Mouse (Mus musculus) splenic B cell, adult 2 months (primary cell): ENCODE data around the gene Arl8b.
A peak's percentile ranks its signal among the peaks of the same experiment; 100 is the strongest.

ENCODE experiments used
- DNase-seq: peaks from one replicate; pipeline ENCODE4 v3.0.0-alpha.2; 2011; ENCODE audit warnings: low read depth, low spot score
- H3K27me3 ChIP-seq: 2 replicates; pipeline ENCODE4 v1.6.1; 2012; ENCODE audit warnings: mild to moderate bottlenecking, low read length, moderate library complexity, mixed read lengths; ENCODE audit not compliant: control insufficient read depth, poor library complexity, insufficient read depth, severe bottlenecking
- H3K36me3 ChIP-seq: 2 replicates; pipeline ENCODE4 v1.6.1; 2012; ENCODE audit warnings: mild to moderate bottlenecking, low read length, moderate library complexity, mixed read lengths; ENCODE audit not compliant: control insufficient read depth, poor library complexity, insufficient read depth, severe bottlenecking

Gene Arl8b

GRCm38 (mm10) chr6:108782526-108783183, at the start of gene Arl8b:
TSS of gene Arl8b (plus strand) at chr6:108783099.
- Histone ChIP-seq H3K36me3 (no peaks in the 10 kb centered on the region), H3K27me3 (no peaks in the 10 kb centered on the region)
- peak; percentile 97 for DNase-seq

- DNase-seq = peak; percentile 92
- Histone ChIP-seq H3K27me3 (no peaks in the 10 kb centered on the region), H3K36me3 (no peaks in the 10 kb centered on the region)
Measured at GRCm38 (mm10) chr6:108735910-108736750, 46.8 kb upstream of the Arl8b start.

GRCm38 (mm10) chr6:108738463-108739203, 44.3 kb upstream of the Arl8b start:
- no peak for DNase-seq
- H3K27me3 ChIP-seq = no peaks in the 10 kb centered on the region
- no peaks in the 10 kb centered on the region for H3K36me3 ChIP-seq

GRCm38 (mm10) chr6:108740579-108740978, 42.3 kb upstream of the Arl8b start:
- Histone ChIP-seq H3K27me3 (no peaks in the 10 kb centered on the region), H3K36me3 (no peaks in the 10 kb centered on the region)
- DNase-seq = no peak

- no peaks in the 10 kb centered on the region for H3K36me3 ChIP-seq
- DNase-seq = no peak
Measured at GRCm38 (mm10) chr6:108743730-108744129, 39.2 kb upstream of the Arl8b start.

GRCm38 (mm10) chr6:108751324-108751723, 31.6 kb upstream of the Arl8b start:
- H3K27me3 ChIP-seq = no peaks in the 10 kb centered on the region
- H3K36me3 ChIP-seq = no peaks in the 10 kb centered on the region
- DNase-seq = no peak

More at GRCm38 (mm10) chr6:108743730-108744129, 39.2 kb upstream of the Arl8b start:
- no peaks in the 10 kb centered on the region for H3K27me3 ChIP-seq

GRCm38 (mm10) chr6:108752395-108752794, 30.5 kb upstream of the Arl8b start:
- Histone ChIP-seq H3K27me3 (no peaks in the 10 kb centered on the region), H3K36me3 (no peaks in the 10 kb centered on the region)
- no peak for DNase-seq

- no peak for DNase-seq
- H3K27me3 ChIP-seq = no peaks in the 10 kb centered on the region
- H3K36me3 ChIP-seq = no peaks in the 10 kb centered on the region
Measured at GRCm38 (mm10) chr6:108753536-108753935, 29.4 kb upstream of the Arl8b start.

- H3K27me3 ChIP-seq = no peaks in the 10 kb centered on the region
- H3K36me3 ChIP-seq = no peaks in the 10 kb centered on the region
- DNase-seq = no peak
Measured at GRCm38 (mm10) chr6:108754376-108754775, 28.5 kb upstream of the Arl8b start.

GRCm38 (mm10) chr6:108755936-108756335, 27.0 kb upstream of the Arl8b start:
- DNase-seq = peak; percentile 36
- H3K27me3 ChIP-seq = no peaks in the 10 kb centered on the region
- H3K36me3 ChIP-seq = no peaks in the 10 kb centered on the region

- DNase-seq = no peak
- Histone ChIP-seq H3K36me3 (no peaks in the 10 kb centered on the region), H3K27me3 (no peaks in the 10 kb centered on the region)
Measured at GRCm38 (mm10) chr6:108758997-108759697, 23.8 kb upstream of the Arl8b start.

- DNase-seq = no peak
- no peaks in the 10 kb centered on the region for H3K36me3 ChIP-seq
- no peaks in the 10 kb centered on the region for H3K27me3 ChIP-seq
Measured at GRCm38 (mm10) chr6:108759698-108760039, 23.2 kb upstream of the Arl8b start.

GRCm38 (mm10) chr6:108770880-108771279, 12.0 kb upstream of the Arl8b start:
- H3K27me3 ChIP-seq = no peaks in the 10 kb centered on the region
- DNase-seq = no peak
- H3K36me3 ChIP-seq = no peaks in the 10 kb centered on the region

GRCm38 (mm10) chr6:108772913-108773312, 10.0 kb upstream of the Arl8b start:
- no peaks in the 10 kb centered on the region for H3K36me3 ChIP-seq
- DNase-seq = peak; percentile 87
- no peaks in the 10 kb centered on the region for H3K27me3 ChIP-seq
